Mouse (Mus musculus) small intestine, adult 2 months (tissue): ENCODE data around the gene Prkcb.

Source experiments
- CTCF ChIP-seq: fragments of 200-500 bp; IDR thresholded peaks from 2 replicates; pipeline ENCODE4 v1.5.1; 2012; ENCODE audit warnings: low read depth, mild to moderate bottlenecking, control low read depth, inconsistent platforms, low read length, moderate library complexity, mixed read lengths; ENCODE audit not compliant: insufficient replicate concordance, insufficient read length; ENCODE audit errors: extremely low read depth
- POLR2A ChIP-seq: fragments of 200-500 bp; IDR thresholded peaks from 2 replicates; pipeline ENCODE4 v1.6.1; 2012; ENCODE audit warnings: low read depth, mild to moderate bottlenecking, control low read depth, inconsistent platforms, low read length, moderate library complexity

DNA sequence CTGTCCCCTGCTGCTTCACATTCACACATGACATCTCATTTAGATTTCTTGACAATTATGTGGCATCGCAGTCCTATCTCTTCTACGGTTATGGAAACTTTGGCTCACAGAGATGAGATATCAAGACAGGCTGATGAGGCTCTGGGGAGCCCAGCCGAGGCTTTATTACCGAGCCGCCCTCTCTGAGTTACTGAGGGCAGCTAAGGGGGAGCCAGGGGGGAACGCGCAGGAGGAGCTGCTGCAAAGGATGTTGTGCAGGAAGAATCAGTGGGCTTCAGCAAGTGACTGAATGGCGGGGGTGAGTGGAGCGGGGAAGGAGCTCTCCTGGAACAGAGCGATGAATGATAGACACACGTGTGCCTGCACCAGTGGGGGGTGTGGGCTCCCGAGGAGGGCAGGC is 127.4 kb downstream of the Prkcb start:
- TF ChIP-seq CTCF (no peak), POLR2A (no peak)
